Mouse (Mus musculus) spleen, postnatal 10 days (tissue): ENCODE data around the gene Slc32a1.
A peak's percentile ranks its signal among the peaks of the same experiment; 100 is the strongest.

Experiments
- DNase-seq, 2 experiments: peaks; one replicate each; pipeline ENCODE4 v3.0.0; 2021 to 2022; ENCODE audit warnings: low spot score in 2 of 2

Gene Slc32a1

DNA sequence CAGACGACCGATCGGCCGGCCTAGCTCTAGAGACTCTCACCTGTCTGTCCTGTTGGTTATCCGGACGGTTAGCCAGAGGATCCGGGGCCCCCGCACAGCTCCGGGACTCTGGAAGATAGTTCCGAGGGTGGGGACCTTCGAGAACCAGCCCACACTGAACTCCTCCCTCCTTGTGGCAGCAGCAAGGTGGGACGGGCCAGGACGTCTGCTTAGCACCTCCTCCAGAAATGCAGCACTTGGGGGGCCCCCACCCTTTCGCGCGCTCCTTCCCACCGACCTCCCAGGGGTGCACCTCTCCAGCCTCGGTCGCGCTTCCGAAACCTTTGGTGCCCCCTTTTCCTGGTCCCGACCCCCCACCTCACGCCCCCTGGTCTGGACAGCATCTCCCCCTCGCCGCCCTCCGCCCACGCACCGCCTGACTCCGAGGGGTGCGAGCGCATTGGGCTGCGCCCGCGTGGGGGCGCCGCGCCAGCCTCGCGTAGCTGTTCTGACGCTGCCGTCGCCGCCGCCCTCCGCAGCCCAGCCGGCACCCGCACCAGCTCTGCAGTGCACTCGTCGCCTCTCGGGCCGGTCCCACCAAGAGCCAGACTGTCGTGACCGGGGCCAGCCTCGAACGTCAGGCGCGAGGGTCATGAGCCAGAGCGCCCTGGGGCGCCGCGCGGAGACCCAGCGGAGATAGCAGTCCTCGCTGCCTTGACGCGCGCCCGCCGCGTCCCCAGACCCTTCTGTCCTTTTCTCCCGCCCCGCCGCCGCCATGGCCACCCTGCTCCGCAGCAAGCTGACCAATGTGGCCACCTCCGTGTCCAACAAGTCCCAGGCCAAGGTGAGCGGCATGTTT lies at the start of gene Slc32a1:
TSS of gene Slc32a1 (plus strand) at position 280 of the 838 bp plus-strand sequence.
- DNase-seq: no peak

DNA sequence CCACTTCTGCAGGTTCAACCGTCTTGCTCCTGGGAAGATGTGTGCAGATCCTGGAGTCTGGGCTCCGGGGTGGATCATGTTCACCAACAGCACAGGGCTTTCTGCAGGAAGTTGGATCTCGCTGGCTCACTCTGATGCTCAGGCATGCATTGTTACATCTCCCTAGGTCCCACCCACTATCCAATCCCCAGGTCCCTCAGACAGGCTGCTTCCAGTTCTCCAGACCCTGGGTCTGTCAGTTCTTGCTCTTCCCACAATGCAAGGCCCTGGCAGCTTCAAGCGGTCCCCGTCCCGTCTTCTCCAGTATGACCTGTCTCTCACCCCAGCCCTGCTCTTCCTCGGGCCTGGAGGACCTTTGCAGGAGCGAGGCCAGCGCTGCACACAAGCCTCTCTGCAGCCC lies 49.8 kb upstream of the Slc32a1 start:
- no peak for DNase-seq

GRCm38 (mm10) chr2:158561371-158562144 lies 49.0 kb upstream of the Slc32a1 start:
- no peak for DNase-seq

DNA sequence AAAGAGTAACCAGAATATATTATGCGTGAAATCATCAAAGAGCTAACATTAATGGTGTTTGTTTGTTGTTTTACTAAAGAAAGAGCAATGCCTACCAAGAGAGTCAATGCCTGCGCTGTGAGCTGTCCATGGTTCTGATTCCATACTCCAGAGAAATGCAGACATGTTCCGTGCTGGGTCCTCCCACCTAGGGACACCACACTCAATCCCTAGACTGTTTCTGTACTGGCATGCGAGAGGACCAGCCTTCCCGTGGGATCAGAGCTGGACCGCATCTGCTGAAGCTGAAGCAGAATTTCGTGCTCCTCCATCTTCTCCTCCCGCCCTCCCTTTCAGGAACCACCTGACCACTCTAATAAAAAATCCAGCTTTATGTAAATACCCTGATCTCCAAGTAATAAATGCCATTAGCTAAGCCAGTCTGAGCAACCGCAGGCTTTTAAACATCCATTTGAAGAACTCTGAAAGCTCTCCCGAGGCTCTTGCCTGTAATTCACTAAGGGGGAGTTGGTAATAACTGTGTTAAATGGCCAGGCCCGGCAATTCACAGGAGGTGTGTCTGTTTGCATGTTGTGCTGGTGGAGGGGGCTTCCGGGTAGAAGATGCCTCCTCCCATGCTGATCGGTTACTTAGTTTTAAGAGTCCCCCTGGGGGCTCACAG lies 40.0 kb upstream of the Slc32a1 start:
- DNase-seq: peak in 1 of 2 experiments; percentile 41

DNA sequence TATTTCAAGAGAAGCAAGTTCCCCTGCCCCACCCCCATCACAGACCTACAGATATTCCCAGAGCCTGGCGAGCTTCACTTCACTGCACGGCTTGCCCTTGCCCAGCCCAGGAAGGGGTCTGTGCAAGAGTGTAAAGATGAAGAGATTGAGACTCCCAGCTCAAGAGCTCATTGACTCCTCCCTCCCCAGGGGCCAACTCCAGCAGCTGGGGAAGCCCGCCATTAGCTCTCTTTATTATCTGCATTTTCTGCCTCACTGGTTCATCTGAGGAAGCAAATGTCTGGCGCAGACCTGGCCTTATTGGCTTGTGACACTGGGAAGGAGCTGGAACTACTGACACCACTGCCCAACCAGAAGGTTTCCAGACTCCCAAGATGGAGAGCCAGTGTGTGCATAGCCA lies 30.6 kb upstream of the Slc32a1 start:
- no peak for DNase-seq

DNA sequence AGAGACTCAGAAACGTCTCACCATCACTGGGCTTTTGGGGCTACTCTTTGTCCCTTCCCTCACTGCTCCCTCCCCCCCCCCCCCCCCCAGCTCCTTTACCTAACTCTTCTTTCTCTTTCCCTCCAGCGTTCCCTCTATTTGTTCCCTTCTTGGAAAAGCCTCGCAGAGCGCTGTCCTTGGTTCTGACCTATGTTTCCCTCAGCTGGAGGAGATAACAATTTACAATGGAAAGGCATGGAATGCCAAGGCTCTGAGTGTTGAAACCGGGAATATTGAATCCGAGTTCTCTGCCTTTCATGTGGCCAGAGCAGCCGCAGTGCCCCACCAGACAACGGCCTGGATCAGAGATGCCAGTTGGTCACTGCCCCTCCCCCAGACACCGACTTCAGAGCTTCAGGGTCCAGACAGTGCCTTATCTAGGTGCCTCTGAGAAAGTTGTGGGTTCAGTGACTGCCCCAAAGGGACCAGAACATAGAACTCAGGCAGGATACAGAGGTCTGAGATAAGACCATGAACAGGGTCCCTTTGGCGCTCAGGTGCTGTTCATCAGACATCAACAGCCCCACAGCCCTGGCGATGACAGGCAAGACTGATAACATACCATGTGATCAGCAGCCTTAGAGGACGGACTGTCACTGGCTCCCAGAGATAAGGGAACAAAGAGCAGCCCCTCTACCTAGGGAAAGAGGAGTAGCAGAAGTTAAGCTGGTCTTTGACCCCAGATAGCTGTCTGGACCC lies 25.8 kb upstream of the Slc32a1 start:
- DNase-seq: no peak

- DNase-seq: no peak
Measured at GRCm38 (mm10) chr2:158588524-158589271, 21.9 kb upstream of the Slc32a1 start.

GRCm38 (mm10) chr2:158590495-158590894 lies 20.1 kb upstream of the Slc32a1 start:
- no peak for DNase-seq

- no peak for DNase-seq
Measured at GRCm38 (mm10) chr2:158591286-158591685, 19.3 kb upstream of the Slc32a1 start.

DNA sequence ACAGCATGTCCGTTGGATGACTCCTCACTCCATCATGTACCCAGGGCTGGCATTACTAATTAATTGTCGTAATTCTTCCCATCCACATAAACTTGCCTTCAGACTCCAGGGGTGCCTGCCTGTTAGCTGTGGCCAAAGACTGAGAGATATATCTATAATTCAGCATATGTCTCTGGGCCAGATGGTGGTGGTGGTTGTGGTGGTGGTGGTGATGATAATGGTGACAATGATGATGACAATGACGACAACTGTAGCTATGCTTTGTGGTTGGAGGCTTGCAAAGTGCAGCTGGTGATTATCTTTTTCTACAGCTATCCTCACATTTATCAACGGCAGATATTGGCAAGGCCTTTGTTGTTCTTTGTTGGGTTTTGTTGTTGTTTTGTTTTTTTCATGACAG lies 17.2 kb upstream of the Slc32a1 start:
- no peak for DNase-seq

DNA sequence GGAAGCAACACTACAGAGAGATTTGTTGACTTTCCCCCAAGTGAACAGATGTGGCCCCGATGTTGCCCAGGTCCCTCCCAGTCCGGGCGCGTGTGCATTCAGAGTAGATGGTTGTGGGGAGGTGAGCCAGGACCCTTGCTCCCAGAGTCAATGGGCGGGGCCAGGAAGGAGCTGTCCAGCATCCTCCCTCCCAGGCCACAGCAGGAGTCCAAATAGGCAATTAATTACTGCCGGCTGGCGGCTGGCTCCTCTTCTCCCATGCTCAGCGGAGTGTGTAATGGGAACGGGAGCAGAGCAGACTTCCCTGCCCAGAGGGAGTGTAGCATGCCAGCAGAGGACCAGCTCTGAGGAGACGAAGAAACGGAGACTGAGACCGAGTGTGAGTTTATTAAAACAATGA lies 15.5 kb upstream of the Slc32a1 start:
- no peak for DNase-seq

DNA sequence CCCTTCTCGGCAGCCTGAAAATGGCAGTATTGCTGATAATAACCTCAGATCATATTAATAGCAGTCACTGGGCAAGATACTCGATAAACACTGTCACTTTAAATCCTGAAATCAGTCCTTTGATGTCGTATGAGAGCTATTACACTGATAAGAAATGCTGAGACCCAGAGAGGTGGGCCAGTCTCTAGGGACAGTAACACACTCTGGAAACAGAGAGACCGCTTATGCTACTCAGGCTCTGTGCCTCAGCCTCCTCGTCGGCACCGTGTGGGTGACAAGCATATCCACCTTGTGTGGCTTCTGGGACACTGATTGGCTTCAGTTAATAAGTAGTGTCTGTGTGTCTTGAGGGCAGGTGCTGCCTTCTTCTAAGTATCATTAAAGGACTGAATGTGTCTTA lies 15.0 kb upstream of the Slc32a1 start:
- no peak for DNase-seq

- DNase-seq: no peak
Measured at GRCm38 (mm10) chr2:158596803-158597202, 13.8 kb upstream of the Slc32a1 start.

- DNase-seq: no peak
Measured at GRCm38 (mm10) chr2:158600517-158600916, 10.1 kb upstream of the Slc32a1 start.

- no peak for DNase-seq
Measured at GRCm38 (mm10) chr2:158601326-158601725, 9.2 kb upstream of the Slc32a1 start.

- DNase-seq: no peak
Measured at GRCm38 (mm10) chr2:158602663-158603062, 7.9 kb upstream of the Slc32a1 start.

DNA sequence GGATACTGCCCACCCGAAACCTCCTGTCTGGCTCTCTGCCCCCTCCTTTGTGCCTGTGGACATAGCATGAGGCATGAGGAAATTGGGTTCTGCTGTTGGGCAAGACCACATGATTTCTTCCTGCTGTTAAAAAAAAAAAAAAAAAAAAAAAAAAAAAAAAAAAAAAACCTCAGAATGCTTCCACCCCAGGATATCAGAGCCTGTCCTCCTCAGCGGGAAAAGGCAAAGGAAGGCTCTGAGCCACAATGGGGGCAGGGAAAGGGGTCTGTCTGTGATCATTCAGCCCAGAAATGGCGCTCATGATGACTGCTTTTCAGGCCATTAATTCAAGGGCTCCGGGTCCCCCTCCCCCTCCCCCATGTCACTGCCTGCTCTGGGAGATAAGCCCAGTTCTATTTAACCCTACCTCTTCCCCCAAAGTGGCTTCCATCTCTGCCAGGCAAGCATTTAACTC lies 4.0 kb upstream of the Slc32a1 start:
- DNase-seq: no peak

DNA sequence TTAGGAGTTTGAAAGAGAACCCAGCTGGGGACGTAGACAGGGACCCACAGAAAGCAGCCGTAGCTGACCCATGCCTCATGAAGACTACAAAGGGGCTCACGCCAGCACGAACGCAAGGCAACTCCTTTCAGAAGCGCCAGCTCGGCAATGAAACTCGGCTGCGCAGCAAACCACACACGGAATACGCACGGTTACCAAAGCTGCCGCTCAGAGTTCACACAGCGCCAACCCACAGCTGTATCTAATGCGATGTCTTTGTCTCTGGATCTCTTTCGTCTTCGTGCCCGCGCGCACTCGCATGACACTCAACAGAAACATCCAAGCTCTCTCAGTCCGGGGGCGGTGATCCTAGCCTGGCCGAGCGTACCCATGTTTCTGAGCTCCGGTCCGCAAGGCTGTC lies 886 bp upstream of the Slc32a1 start:
- no peak for DNase-seq

- no peak for DNase-seq
Measured at GRCm38 (mm10) chr2:158611326-158611719, 756 bp downstream of the Slc32a1 start.

GRCm38 (mm10) chr2:158611726-158612670 lies 1.4 kb downstream of the Slc32a1 start:
- DNase-seq: no peak
